Mouse (Mus musculus): ENCODE measurements around the gene Tmem240. TPM values are rescaled to one million over a fixed set of nuclear protein-coding genes. Genes with fewer than 3 reads are reported as not detected.
"Not testable (repeated sequence)": the region's sequence is repeated elsewhere in the genome, so short reads cannot be mapped to it uniquely, and the experiment has no call there.

The Tmem240 gene
- polyA plus RNA-seq, 1 experiment from 2014 or later: 6.5 TPM

DNA sequence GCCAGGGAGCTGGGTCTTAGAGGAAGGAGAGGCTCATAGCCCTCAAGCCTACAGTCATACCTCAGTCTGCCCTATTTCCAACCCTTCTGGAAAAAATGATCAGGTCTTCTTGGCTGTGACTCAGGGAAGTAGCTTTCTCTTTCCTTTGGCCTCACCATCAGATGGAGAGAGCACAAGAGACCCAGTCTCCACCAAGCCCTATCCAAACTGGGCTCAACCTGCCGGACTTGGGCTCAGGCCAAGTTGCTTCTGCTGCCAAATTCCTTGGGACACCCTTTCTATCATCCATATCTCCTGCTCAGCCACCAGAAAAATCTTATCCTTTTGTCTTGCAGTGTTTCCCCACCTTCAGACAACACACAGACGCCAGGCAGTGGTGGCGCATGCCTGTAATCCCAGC lies 41.3 kb downstream of the Tmem240 start:
- Histone ChIP-seq H3K36me3 (no peaks in the 10 kb centered on the region), H3K9ac (no peak overlapping the region), H3K4me1 (peaks cover 15% of the 10 kb centered on the region), H3K4me2 (replicated peaks) (no peak overlapping the region), H3K9me3 (no peaks in the 10 kb centered on the region), H3K4me3 (no peak overlapping the region), H3K27me3 (replicated peaks) (peaks cover 26% of the 10 kb centered on the region), H3K27ac (no peak overlapping the region)
- 77% methylated on average over 3 of the region's 3 CpGs for WGBS
- no peak for ATAC-seq (ENCODE audit: low FRiP score, low read depth)

DNA sequence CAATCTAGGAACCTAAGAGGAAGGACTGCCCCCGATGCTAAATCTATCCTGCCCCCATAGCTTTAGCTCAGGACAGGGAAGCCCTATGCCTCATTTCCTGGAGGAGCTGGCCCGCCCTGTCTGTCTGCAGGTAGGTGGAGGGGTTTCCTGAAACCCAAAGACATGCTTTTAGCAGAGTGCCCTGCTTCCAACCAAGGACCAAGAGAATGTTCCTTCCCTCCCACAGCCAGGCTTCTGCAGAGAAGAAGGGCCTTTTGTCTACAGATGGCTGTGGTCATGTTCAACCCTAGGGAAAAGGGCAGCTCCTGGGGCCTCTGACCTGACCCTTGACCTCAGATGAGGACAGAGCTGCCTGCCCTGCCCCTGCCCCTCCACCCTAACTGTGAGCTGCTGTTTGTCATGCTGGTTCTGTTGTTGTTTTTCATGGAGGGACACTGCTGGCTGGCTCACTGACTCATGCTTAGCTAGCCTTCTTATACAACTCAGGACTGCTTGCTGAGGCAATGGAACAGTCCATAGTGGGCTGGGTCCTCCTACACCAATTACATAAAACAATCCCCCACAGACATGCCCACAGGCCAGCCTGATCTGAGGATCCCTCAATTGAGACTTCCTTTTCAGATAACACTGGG lies 42.2 kb downstream of the Tmem240 start:
- H3K27me3 ChIP-seq (replicated peaks): peaks cover 23% of the 10 kb centered on the region
- no peaks in the 10 kb centered on the region for H3K9me3 ChIP-seq
- 36% methylated on average over 2 of the region's 2 CpGs for WGBS
- H3K4me1 ChIP-seq: peaks cover 17% of the 10 kb centered on the region
- ATAC-seq (ENCODE audit: low FRiP score, low read depth): no peak
- no peaks in the 10 kb centered on the region for H3K36me3 ChIP-seq
- H3K9ac ChIP-seq: no peak overlapping the region
- no peak overlapping the region for H3K4me3 ChIP-seq
- H3K4me2 ChIP-seq (replicated peaks): no peak overlapping the region
- H3K27ac ChIP-seq: no peak overlapping the region

DNA sequence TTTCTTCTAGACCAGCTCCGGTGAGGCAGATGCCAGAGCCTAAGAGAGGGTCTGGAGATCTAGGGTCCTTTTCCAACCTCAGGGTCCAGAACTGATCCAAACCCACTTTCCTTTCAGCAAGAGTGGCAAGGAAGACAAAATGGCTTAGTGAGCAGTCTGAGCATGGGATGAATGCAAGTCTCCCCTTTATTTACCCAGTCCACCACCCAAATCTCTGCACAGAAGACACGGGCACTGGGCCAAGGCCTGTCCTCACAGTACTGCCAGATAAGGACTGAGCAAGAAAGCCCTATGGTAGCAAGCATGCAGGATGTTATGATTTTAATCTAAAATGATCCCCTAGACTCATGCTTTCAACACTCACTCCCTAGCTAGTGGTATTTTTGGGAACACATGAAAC lies 43.2 kb downstream of the Tmem240 start:
- H3K4me3 ChIP-seq: no peak overlapping the region
- no peaks in the 10 kb centered on the region for H3K36me3 ChIP-seq
- 91% methylated on average over 2 of the region's 2 CpGs for WGBS
- H3K27ac ChIP-seq: no peak overlapping the region
- no peak overlapping the region for H3K4me2 ChIP-seq (replicated peaks)
- no peak overlapping the region for H3K9ac ChIP-seq
- no peak for ATAC-seq (ENCODE audit: low FRiP score, low read depth)
- H3K9me3 ChIP-seq: no peaks in the 10 kb centered on the region
- peaks cover 17% of the 10 kb centered on the region for H3K27me3 ChIP-seq (replicated peaks)
- peaks cover 17% of the 10 kb centered on the region for H3K4me1 ChIP-seq

- Histone ChIP-seq H3K9ac (no peak overlapping the region), H3K4me1 (peaks cover 14% of the 10 kb centered on the region), H3K36me3 (no peaks in the 10 kb centered on the region), H3K4me2 (replicated peaks) (no peak overlapping the region), H3K9me3 (no peaks in the 10 kb centered on the region), H3K27ac (no peak overlapping the region), H3K27me3 (replicated peaks) (no peaks in the 10 kb centered on the region; the same call in 1 of the 2 replicates), H3K4me3 (no peak overlapping the region)
- ATAC-seq (ENCODE audit: low FRiP score, low read depth): no peak
- WGBS: 82% methylated on average over 4 of the region's 4 CpGs
Observed at GRCm38 (mm10) chr4:155779498-155779897, 44.9 kb downstream of the Tmem240 start.

- Histone ChIP-seq H3K27ac (no peak overlapping the region), H3K9ac (peak overlapping the region; percentile 21; the same call in 1 of the 2 replicates), H3K4me3 (no peak overlapping the region), H3K4me2 (replicated peaks) (no peak overlapping the region), H3K27me3 (replicated peaks) (no peaks in the 10 kb centered on the region), H3K9me3 (no peaks in the 10 kb centered on the region), H3K4me1 (peaks cover 18% of the 10 kb centered on the region), H3K36me3 (no peaks in the 10 kb centered on the region)
- 43% methylated on average over 6 of the region's 6 CpGs for WGBS
- ATAC-seq (ENCODE audit: low FRiP score, low read depth): no peak
Observed at GRCm38 (mm10) chr4:155780895-155781294, 46.3 kb downstream of the Tmem240 start.

GRCm38 (mm10) chr4:155783486-155784080 lies 49.0 kb downstream of the Tmem240 start:
- no peak overlapping the region for H3K27ac ChIP-seq
- H3K36me3 ChIP-seq: no peaks in the 10 kb centered on the region
- H3K4me3 ChIP-seq: peak overlapping the region; percentile 56
- H3K27me3 ChIP-seq (replicated peaks): no peaks in the 10 kb centered on the region
- H3K9ac ChIP-seq: peak overlapping the region; percentile 78
- H3K4me2 ChIP-seq (replicated peaks): peak overlapping the region; percentile 69
- no peak; the same call in 1 of the 2 replicates for ATAC-seq (ENCODE audit: low FRiP score, low read depth)
- no peaks in the 10 kb centered on the region for H3K9me3 ChIP-seq
- peaks cover 13% of the 10 kb centered on the region for H3K4me1 ChIP-seq
- WGBS: 44% methylated on average over 16 of the region's 16 CpGs

GRCm38 (mm10) chr4:155784081-155784701 lies 49.6 kb downstream of the Tmem240 start:
- Histone ChIP-seq H3K4me1 (peaks cover 13% of the 10 kb centered on the region), H3K36me3 (no peaks in the 10 kb centered on the region), H3K9me3 (no peaks in the 10 kb centered on the region), H3K27me3 (replicated peaks) (no peaks in the 10 kb centered on the region), H3K4me2 (replicated peaks) (peak overlapping the region; percentile 69), H3K27ac (peak overlapping the region; percentile 44; the same call in 1 of the 2 replicates), H3K9ac (peak overlapping the region; percentile 78), H3K4me3 (peak overlapping the region; percentile 56)
- WGBS: under 1% methylated on average over 52 of the region's 52 CpGs
- ATAC-seq (ENCODE audit: low FRiP score, low read depth): peak; percentile 89

DNA sequence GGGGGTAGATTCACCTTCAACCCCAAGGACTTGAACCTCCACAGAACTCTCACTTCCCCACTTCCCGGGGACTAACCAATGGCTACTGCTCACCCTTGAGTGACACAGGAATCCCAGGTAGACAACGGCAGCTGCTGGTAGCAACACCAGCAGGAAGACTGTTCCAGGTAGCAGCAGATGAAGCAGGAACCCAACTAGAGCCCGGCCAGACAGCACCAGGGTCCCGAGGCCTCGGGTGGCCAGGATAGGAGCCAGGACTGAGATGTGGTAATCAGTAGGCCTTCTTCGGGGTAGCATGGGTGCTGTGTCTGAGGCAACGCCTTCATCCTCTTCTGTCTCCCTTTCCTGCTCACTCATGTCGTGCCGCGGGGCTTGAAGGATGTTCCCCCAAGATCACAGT lies 50.6 kb downstream of the Tmem240 start:
- Histone ChIP-seq H3K4me2 (replicated peaks) (peak overlapping the region; percentile 69; the same call in 1 of the 2 replicates), H3K4me1 (peaks cover 13% of the 10 kb centered on the region), H3K4me3 (no peak overlapping the region), H3K36me3 (no peaks in the 10 kb centered on the region), H3K9me3 (no peaks in the 10 kb centered on the region), H3K27me3 (replicated peaks) (no peaks in the 10 kb centered on the region), H3K9ac (no peak overlapping the region), H3K27ac (no peak overlapping the region)
- ATAC-seq (ENCODE audit: low FRiP score, low read depth): no peak
- 84% methylated on average over 10 of the region's 10 CpGs for WGBS

GRCm38 (mm10) chr4:155785819-155786218 lies 51.2 kb downstream of the Tmem240 start, which contains the start of gene Tmem88b:
Tmem88b (minus strand) TSS chr4:155785874.
- Histone ChIP-seq H3K36me3 (no peaks in the 10 kb centered on the region), H3K27me3 (replicated peaks) (no peaks in the 10 kb centered on the region), H3K27ac (no peak within 1 kb of the TSS), H3K4me1 (peaks cover 13% of the 10 kb centered on the region), H3K9ac (peak within 1 kb of the TSS; percentile 78; the same call in 1 of the 2 replicates), H3K9me3 (no peaks in the 10 kb centered on the region), H3K4me2 (replicated peaks) (peak within 1 kb of the TSS; percentile 69), H3K4me3 (peak within 1 kb of the TSS; percentile 56; the same call in 1 of the 2 replicates)
- 66% methylated on average over 5 of the region's 5 CpGs for WGBS
- ATAC-seq (ENCODE audit: low FRiP score, low read depth): no peak

GRCm38 (mm10) chr4:155788300-155788699 lies 53.7 kb downstream of the Tmem240 start:
- no peak overlapping the region for H3K27ac ChIP-seq
- H3K4me1 ChIP-seq: peaks cover 9% of the 10 kb centered on the region
- no peak overlapping the region for H3K4me3 ChIP-seq
- H3K4me2 ChIP-seq (replicated peaks): no peak overlapping the region
- WGBS: 75% methylated on average over 3 of the region's 3 CpGs
- no peak for ATAC-seq (ENCODE audit: low FRiP score, low read depth)
- no peaks in the 10 kb centered on the region for H3K36me3 ChIP-seq
- no peaks in the 10 kb centered on the region for H3K27me3 ChIP-seq (replicated peaks)
- no peaks in the 10 kb centered on the region for H3K9me3 ChIP-seq
- no peak overlapping the region for H3K9ac ChIP-seq

DNA sequence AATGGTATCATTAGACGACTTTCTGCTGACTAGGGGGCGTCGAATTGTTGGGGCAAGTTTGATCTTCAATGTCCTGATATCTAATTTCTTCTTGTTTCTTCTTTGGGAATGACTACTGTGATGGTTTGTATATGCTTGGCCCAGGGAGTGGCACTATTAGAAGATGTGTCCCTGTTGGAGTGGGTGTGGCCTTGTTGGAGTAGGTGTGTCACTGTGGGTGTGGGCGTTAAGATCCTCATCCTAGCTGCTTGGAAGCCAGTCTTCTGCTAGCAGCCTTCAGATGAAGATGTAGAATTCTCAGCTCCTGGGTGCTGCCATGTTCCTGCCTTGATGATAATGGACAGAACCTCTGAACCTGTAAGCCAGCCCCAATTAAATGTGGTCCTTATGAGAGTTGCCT lies 54.2 kb downstream of the Tmem240 start:
- H3K9ac ChIP-seq: not testable (repeated sequence)

DNA sequence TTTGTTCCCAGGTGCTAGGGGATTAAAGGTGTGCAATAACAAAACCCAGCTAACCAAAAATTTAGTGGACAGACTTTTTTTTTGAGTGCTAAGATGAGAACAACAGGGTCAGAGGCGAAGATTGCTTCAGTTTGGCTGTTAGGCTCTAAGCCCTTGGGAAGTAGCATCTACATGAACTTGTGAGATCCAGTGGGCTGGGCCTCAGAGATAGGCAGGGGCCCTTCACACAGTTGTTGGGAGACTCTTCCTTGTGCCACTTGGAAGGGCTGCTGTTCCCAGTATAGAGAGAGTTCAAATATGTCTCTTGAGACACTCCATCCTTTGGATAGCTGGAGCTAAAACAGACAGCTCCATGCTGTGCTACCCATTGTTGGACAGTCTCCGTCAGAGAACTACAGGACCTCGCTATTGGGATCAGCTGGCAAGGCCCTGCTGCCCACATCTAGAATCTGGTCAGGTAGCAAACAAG lies 55.5 kb downstream of the Tmem240 start, which contains the start of gene Ankrd65:
Ankrd65 (plus strand) TSS at position 419 of the 469 bp plus-strand sequence.
- Histone ChIP-seq H3K4me3 (no peak within 1 kb of the TSS), H3K27ac (no peak within 1 kb of the TSS), H3K4me2 (replicated peaks) (no peak within 1 kb of the TSS), H3K9ac (no peak within 1 kb of the TSS), H3K36me3 (no peaks in the 10 kb centered on the region), H3K9me3 (no peaks in the 10 kb centered on the region), H3K27me3 (replicated peaks) (no peaks in the 10 kb centered on the region), H3K4me1 (no peaks in the 10 kb centered on the region)
- no peak for ATAC-seq (ENCODE audit: low FRiP score, low read depth)
- 85% methylated on average over 3 of the region's 3 CpGs for WGBS

More for the DNA sequence above, 54.2 kb downstream of the Tmem240 start:
- not testable (repeated sequence) for H3K4me1 ChIP-seq; ATAC-seq (ENCODE audit: low FRiP score, low read depth); H3K27me3 ChIP-seq (replicated peaks); H3K36me3 ChIP-seq; H3K9me3 ChIP-seq; H3K4me3 ChIP-seq; H3K4me2 ChIP-seq (replicated peaks); H3K27ac ChIP-seq
- WGBS: 78% methylated on average over 4 of the region's 4 CpGs

All from neural tube, embryonic 12.5 days (tissue).